Mouse (Mus musculus): ENCODE data around the gene C130026I21Rik. TPM values are rescaled to one million over a fixed set of nuclear protein-coding genes. Genes with fewer than 3 reads are reported as not detected.

C130026I21Rik gene
- 11.6 TPM for polyA plus RNA-seq (2017; shearing (Covaris generic))

GRCm38 (mm10) chr1:85270466-85270865, at the start of gene C130026I21Rik:
TSS of gene C130026I21Rik (minus strand) at chr1:85270566.

GRCm38 (mm10) chr1:85109753-85110152, 160.6 kb downstream of the C130026I21Rik start, which contains the start of gene A530032D15Rik:
TSS of gene A530032D15Rik (minus strand) at chr1:85109853.

GRCm38 (mm10) chr1:85099864-85100263, 170.5 kb downstream of the C130026I21Rik start, which contains the start of gene Gm10553:
TSS of gene Gm10553 (plus strand) at chr1:85100164.

Other genes with a start within 250 kb of the C130026I21Rik start
- not detected for gene Gm10553, start 170.4 kb downstream of the C130026I21Rik start, polyA plus RNA-seq (2017; shearing (Covaris generic))
- not detected for gene A530032D15Rik, start 160.7 kb downstream of the C130026I21Rik start, polyA plus RNA-seq (2017; shearing (Covaris generic))